Mouse (Mus musculus): ENCODE measurements around the gene Lmo7.

Gene Lmo7

GRCm38 (mm10) chr14:101837176-101837575 is 107.4 kb downstream of the Lmo7 start:
- DNase-seq (ENCODE audit: low read depth, low spot score) = no peak

- no peak for DNase-seq (ENCODE audit: low read depth, low spot score)
Observed at GRCm38 (mm10) chr14:101838231-101838839, 108.6 kb downstream of the Lmo7 start.

- DNase-seq (ENCODE audit: low read depth, low spot score) = no peak
Observed at GRCm38 (mm10) chr14:101839771-101840731, 110.3 kb downstream of the Lmo7 start.

GRCm38 (mm10) chr14:101841271-101841670 is 111.5 kb downstream of the Lmo7 start:
- DNase-seq (ENCODE audit: low read depth, low spot score) = no peak

- no peak for DNase-seq (ENCODE audit: low read depth, low spot score)
Observed at GRCm38 (mm10) chr14:101842521-101842920, 112.8 kb downstream of the Lmo7 start.

GRCm38 (mm10) chr14:101843443-101843842 is 113.7 kb downstream of the Lmo7 start:
- DNase-seq (ENCODE audit: low read depth, low spot score) = no peak

- no peak for DNase-seq (ENCODE audit: low read depth, low spot score)
Observed at GRCm38 (mm10) chr14:101844467-101844866, 114.7 kb downstream of the Lmo7 start.

- DNase-seq (ENCODE audit: low read depth, low spot score) = no peak
Observed at GRCm38 (mm10) chr14:101846097-101846882, 116.5 kb downstream of the Lmo7 start.

GRCm38 (mm10) chr14:101847520-101847919 is 117.8 kb downstream of the Lmo7 start:
- DNase-seq (ENCODE audit: low read depth, low spot score) = no peak

GRCm38 (mm10) chr14:101852584-101853195 is 122.9 kb downstream of the Lmo7 start:
- DNase-seq (ENCODE audit: low read depth, low spot score) = no peak

- no peak for DNase-seq (ENCODE audit: low read depth, low spot score)
Observed at GRCm38 (mm10) chr14:101853207-101853606, 123.5 kb downstream of the Lmo7 start.

- no peak for DNase-seq (ENCODE audit: low read depth, low spot score)
Observed at GRCm38 (mm10) chr14:101853722-101854121, 124.0 kb downstream of the Lmo7 start.

GRCm38 (mm10) chr14:101854226-101854625 is 124.5 kb downstream of the Lmo7 start:
- no peak for DNase-seq (ENCODE audit: low read depth, low spot score)

GRCm38 (mm10) chr14:101859305-101859886 is 129.6 kb downstream of the Lmo7 start:
- no peak for DNase-seq (ENCODE audit: low read depth, low spot score)

GRCm38 (mm10) chr14:101862088-101862487 is 132.3 kb downstream of the Lmo7 start:
- DNase-seq (ENCODE audit: low read depth, low spot score) = no peak

- peak; percentile 12 for DNase-seq (ENCODE audit: low read depth, low spot score)
Observed at GRCm38 (mm10) chr14:101867071-101867733, 137.4 kb downstream of the Lmo7 start.

- no peak for DNase-seq (ENCODE audit: low read depth, low spot score)
Observed at GRCm38 (mm10) chr14:101869145-101869544, 139.4 kb downstream of the Lmo7 start.

GRCm38 (mm10) chr14:101869661-101870060 is 139.9 kb downstream of the Lmo7 start:
- DNase-seq (ENCODE audit: low read depth, low spot score) = no peak

- DNase-seq (ENCODE audit: low read depth, low spot score) = no peak
Observed at GRCm38 (mm10) chr14:101870171-101870902, 140.6 kb downstream of the Lmo7 start.

- DNase-seq (ENCODE audit: low read depth, low spot score) = no peak
Observed at GRCm38 (mm10) chr14:101872846-101873245, 143.1 kb downstream of the Lmo7 start.
